Mouse (Mus musculus) forebrain, embryonic 13.5 days (tissue): ENCODE measurements around the gene Gzmc. TPM values are rescaled to one million over a fixed set of nuclear protein-coding genes. Genes with fewer than 3 reads are reported as not detected.
"Not testable (repeated sequence)": the region's sequence is repeated elsewhere in the genome, so short reads cannot be mapped to it uniquely, and the experiment has no call there.

Experiments
- ATAC-seq: fragments of 200-750 bp; cut with Nextera tagmentation; 2 replicates; pipeline ENCODE4 v1.8.0; 2017
- H3K27ac ChIP-seq: fragments of 300-500 bp; sonication (generic); 2 replicates; pipeline ENCODE4 v1.5.1; 2015; ENCODE audit warnings: inconsistent platforms, mild to moderate bottlenecking, moderate library complexity
- H3K27me3 ChIP-seq: fragments of 300-500 bp; sonication (generic); 2 replicates; pipeline ENCODE4 v1.6.1; 2015; ENCODE audit warnings: mild to moderate bottlenecking, inconsistent platforms
- H3K36me3 ChIP-seq: fragments of 300-500 bp; sonication (generic); 2 replicates; pipeline ENCODE4 v1.6.1; 2015; ENCODE audit warnings: mild to moderate bottlenecking, inconsistent platforms; ENCODE audit not compliant: poor library complexity, severe bottlenecking
- H3K4me1 ChIP-seq: fragments of 300-500 bp; sonication (generic); 2 replicates; pipeline ENCODE4 v1.6.1; 2015; ENCODE audit warnings: inconsistent platforms
- H3K4me2 ChIP-seq: fragments of 300-500 bp; sonication (generic); 2 replicates; pipeline ENCODE4 v1.6.1; 2015; ENCODE audit warnings: inconsistent platforms, mild to moderate bottlenecking, moderate library complexity
- H3K4me3 ChIP-seq: fragments of 300-500 bp; sonication (generic); 2 replicates; pipeline ENCODE4 v1.5.1; 2015; ENCODE audit warnings: mild to moderate bottlenecking, inconsistent platforms
- H3K9ac ChIP-seq: fragments of 300-500 bp; sonication (generic); 2 replicates; pipeline ENCODE4 v1.6.1; 2015; ENCODE audit warnings: mild to moderate bottlenecking, inconsistent platforms
- H3K9me3 ChIP-seq: fragments of 300-500 bp; sonication (generic); replicated peaks from 2 replicates; pipeline ENCODE4 v1.6.1; 2016; ENCODE audit warnings: inconsistent platforms
- WGBS: fragments of 180-500 bp; shearing (Covaris S2); methylation state at CpG from one replicate; pipeline ENCODE4 v1.1.7; 2015; 5-methylcytosine and 5-hydroxymethylcytosine counted together
- polyA plus RNA-seq: library from polyadenylated mRNA; unstranded; fragments of >200 nt; fragmentation: Nextera tagmentation; extraction: Ambion mirVana; gene quantifications from 2 replicates; pipeline ENCODE4 v1.2.1, GENCODE M21; 2015

The Gzmc gene
- not detected in 2 replicates for polyA plus RNA-seq

DNA sequence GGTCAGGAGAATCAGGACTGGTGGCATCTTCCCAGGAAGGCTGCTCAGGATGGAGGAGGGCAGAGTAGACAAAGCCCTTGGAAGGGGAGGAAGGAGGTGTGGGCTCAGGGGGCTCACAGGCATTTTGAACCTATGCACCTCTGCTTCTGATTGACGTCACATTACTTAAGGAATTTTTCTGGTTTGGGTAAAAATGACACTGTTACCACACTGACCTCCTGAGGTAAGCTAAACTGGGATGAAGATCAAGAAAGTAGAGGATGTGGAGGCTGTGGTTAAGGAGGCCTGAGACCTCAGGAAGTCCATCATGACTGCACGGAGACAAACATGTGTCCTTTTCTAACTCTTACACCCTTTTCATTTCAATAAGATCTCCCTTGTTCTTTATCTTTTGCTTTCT is at the start of gene Gzmc:
Gene Gzmc (minus strand): TSS at position 101 of the 400 bp plus-strand sequence.
- no peak for ATAC-seq
- no peak within 1 kb of the TSS for H3K27ac ChIP-seq
- no peak within 1 kb of the TSS for H3K9ac ChIP-seq
- no peaks in the 10 kb centered on the region for H3K4me1 ChIP-seq
- no peaks in the 10 kb centered on the region for H3K27me3 ChIP-seq
- 87% methylated on average over 2 of the region's 2 CpGs for WGBS
- no peaks in the 10 kb centered on the region for H3K9me3 ChIP-seq
- H3K36me3 ChIP-seq: no peaks in the 10 kb centered on the region
- no peak within 1 kb of the TSS for H3K4me2 ChIP-seq
- no peak within 1 kb of the TSS for H3K4me3 ChIP-seq

DNA sequence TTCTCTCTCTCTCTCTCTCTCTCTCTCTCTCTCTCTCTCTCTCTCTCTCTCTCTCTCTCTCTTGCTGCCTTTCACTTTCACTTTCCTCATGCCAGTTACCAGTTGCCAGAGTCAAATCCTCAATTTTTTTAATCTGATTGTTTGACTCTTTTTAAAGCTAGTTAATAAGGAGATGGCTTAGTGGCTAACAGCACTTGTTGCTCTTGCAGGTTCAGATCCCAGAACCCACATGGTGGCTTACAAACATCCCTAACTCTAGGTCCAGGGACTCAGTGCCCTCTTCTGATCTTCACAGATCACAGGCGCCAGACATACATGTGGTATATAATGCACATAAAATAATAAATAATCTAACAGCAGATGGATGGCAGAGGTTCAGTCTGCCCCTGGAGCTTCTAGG is 49.4 kb upstream of the Gzmc start:
- H3K36me3 ChIP-seq: no peaks in the 10 kb centered on the region
- H3K27ac ChIP-seq: no peak overlapping the region
- H3K9me3 ChIP-seq: no peaks in the 10 kb centered on the region
- no peak overlapping the region for H3K9ac ChIP-seq
- no peaks in the 10 kb centered on the region for H3K4me1 ChIP-seq
- H3K27me3 ChIP-seq: no peaks in the 10 kb centered on the region
- WGBS: 81% methylated on average over 1 of the region's 1 CpGs
- ATAC-seq: no peak
- no peak overlapping the region for H3K4me3 ChIP-seq
- no peak overlapping the region for H3K4me2 ChIP-seq

DNA sequence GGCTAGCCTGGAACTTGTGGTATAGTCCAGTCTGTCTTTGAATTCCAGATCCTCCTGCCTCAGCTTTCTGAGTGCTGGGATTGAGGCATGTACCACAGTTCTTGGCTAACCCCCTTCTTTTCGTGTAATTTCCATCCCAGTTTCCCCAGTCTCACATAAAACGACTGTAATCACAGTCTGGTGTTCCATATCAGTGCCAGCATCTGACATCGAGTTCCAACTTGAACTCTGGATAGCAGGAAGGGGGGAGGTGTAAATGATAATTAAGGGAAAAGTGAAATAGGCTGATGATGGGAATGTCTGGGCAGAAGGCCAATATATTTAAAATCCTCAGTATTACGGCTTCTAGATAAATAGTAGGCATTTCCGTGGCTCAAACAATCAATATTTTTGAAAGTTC is 46.6 kb upstream of the Gzmc start:
- H3K9ac ChIP-seq: no peak overlapping the region
- no peaks in the 10 kb centered on the region for H3K36me3 ChIP-seq
- H3K9me3 ChIP-seq: no peaks in the 10 kb centered on the region
- H3K27ac ChIP-seq: no peak overlapping the region
- H3K27me3 ChIP-seq: no peaks in the 10 kb centered on the region
- no peaks in the 10 kb centered on the region for H3K4me1 ChIP-seq
- 61% methylated on average over 5 of the region's 5 CpGs for WGBS
- ATAC-seq: no peak; the same call in 1 of the 2 replicates
- no peak overlapping the region for H3K4me2 ChIP-seq
- no peak overlapping the region for H3K4me3 ChIP-seq

DNA sequence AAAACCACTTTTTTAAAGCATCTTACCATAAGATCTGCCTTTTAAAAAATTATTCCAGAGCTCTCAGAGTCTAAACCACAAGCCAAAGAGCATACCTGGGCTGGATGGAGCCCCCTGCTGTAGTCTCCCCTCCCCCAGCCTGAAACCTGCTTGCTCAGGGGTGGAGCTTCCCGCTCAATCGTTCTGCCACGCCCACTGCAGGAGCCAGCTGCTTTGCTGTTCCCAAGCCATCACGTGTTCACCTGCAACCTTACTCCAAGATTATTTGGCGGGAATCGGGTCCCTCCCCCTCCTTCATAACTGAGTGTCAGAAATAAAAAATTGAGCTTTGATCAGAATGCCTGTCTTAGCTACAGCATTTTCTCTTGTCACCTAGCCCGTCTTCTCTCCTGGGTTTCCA is 44.2 kb upstream of the Gzmc start:
- H3K27me3 ChIP-seq, ATAC-seq, H3K4me2 ChIP-seq, H3K4me1 ChIP-seq, H3K9ac ChIP-seq, H3K9me3 ChIP-seq, H3K4me3 ChIP-seq, H3K27ac ChIP-seq, H3K36me3 ChIP-seq: not testable (repeated sequence)
- whole genome bisulfite sequencing: 41% methylated on average over 7 of the region's 7 CpGs

- H3K4me2 ChIP-seq, H3K9ac ChIP-seq, H3K4me3 ChIP-seq, H3K27ac ChIP-seq, H3K4me1 ChIP-seq, ATAC-seq, H3K27me3 ChIP-seq, H3K9me3 ChIP-seq, H3K36me3 ChIP-seq: not testable (repeated sequence)
- WGBS: 76% methylated on average over 7 of the region's 7 CpGs
Measured at GRCm38 (mm10) chr14:56276096-56276495, 41.6 kb upstream of the Gzmc start.

GRCm38 (mm10) chr14:56266109-56266508 is 31.7 kb upstream of the Gzmc start:
- no peak overlapping the region for H3K4me2 ChIP-seq
- 96% methylated on average over 1 of the region's 1 CpGs for WGBS
- no peaks in the 10 kb centered on the region for H3K27me3 ChIP-seq
- H3K36me3 ChIP-seq: no peaks in the 10 kb centered on the region
- H3K4me3 ChIP-seq: no peak overlapping the region
- no peak overlapping the region for H3K27ac ChIP-seq
- ATAC-seq: no peak
- no peaks in the 10 kb centered on the region for H3K4me1 ChIP-seq
- no peak overlapping the region for H3K9ac ChIP-seq
- no peaks in the 10 kb centered on the region for H3K9me3 ChIP-seq

DNA sequence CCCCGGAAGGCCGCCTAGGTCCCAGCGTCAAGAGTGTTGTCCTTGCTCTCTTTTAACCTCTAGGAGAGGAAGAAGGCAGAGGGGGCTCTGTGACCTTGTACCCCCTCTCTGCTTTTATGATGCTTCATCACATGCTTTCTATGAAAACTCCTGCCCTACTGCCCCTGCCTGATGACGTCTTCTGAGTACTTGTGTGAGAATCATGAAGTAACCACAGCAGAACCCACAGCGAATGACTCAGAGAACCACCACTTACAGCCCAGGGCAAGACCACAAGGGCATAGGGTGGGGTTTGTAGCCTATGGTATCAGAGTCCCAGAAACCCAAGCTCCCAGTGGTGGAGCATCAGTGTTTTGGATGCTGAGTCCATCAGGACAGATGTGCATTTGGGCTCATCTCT is 27.7 kb upstream of the Gzmc start, which contains the start of gene Gzmb:
Gene Gzmb (minus strand): TSS at position 108 of the 400 bp plus-strand sequence.
- H3K4me2 ChIP-seq: no peak within 1 kb of the TSS
- H3K9me3 ChIP-seq: no peaks in the 10 kb centered on the region
- H3K36me3 ChIP-seq: no peaks in the 10 kb centered on the region
- H3K9ac ChIP-seq: no peak within 1 kb of the TSS
- no peak for ATAC-seq
- 92% methylated on average over 5 of the region's 5 CpGs for WGBS
- no peaks in the 10 kb centered on the region for H3K27me3 ChIP-seq
- H3K4me1 ChIP-seq: no peaks in the 10 kb centered on the region
- H3K27ac ChIP-seq: no peak within 1 kb of the TSS
- no peak within 1 kb of the TSS for H3K4me3 ChIP-seq

GRCm38 (mm10) chr14:56240409-56240808 is 6.0 kb upstream of the Gzmc start:
- ATAC-seq: no peak
- Histone ChIP-seq H3K27me3 (no peaks in the 10 kb centered on the region), H3K9ac (no peak overlapping the region), H3K4me1 (no peaks in the 10 kb centered on the region), H3K4me2 (no peak overlapping the region), H3K9me3 (no peaks in the 10 kb centered on the region), H3K27ac (no peak overlapping the region), H3K4me3 (no peak overlapping the region), H3K36me3 (no peaks in the 10 kb centered on the region)

- no peaks in the 10 kb centered on the region for H3K36me3 ChIP-seq
- ATAC-seq: no peak
- H3K27ac ChIP-seq: no peak within 1 kb of the TSS
- H3K4me1 ChIP-seq: no peaks in the 10 kb centered on the region
- no peak within 1 kb of the TSS for H3K9ac ChIP-seq
- no peak within 1 kb of the TSS for H3K4me3 ChIP-seq
- no peaks in the 10 kb centered on the region for H3K27me3 ChIP-seq
- no peak within 1 kb of the TSS for H3K4me2 ChIP-seq
- 91% methylated on average over 4 of the region's 4 CpGs for WGBS
- no peaks in the 10 kb centered on the region for H3K9me3 ChIP-seq
Measured at GRCm38 (mm10) chr14:56211317-56211716, 23.1 kb downstream of the Gzmc start, which contains the start of gene Gzmf. Gene Gzmf (minus strand): TSS chr14:56211417.

DNA sequence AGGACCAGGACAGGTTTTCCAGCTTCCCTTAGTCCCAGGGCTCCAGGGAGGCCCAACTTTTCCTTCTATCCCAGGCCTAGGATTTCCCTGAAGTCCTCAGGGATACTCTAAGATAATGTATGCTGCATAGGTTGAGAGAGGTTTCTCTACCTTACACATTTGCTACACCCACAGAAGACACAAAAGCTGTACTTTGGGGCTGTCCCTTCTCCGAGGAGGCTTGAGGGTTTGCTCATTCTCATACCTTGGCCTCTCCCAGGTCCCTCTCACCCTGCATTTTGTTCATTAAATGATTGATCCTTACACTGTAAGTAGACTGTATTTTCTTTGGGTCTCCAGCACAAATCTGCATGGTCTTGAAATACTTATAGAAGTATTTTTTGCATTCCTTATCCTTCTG is 28.8 kb downstream of the Gzmc start:
- Histone ChIP-seq H3K4me1 (no peaks in the 10 kb centered on the region), H3K27ac (no peak overlapping the region), H3K9me3 (no peaks in the 10 kb centered on the region), H3K27me3 (no peaks in the 10 kb centered on the region), H3K36me3 (no peaks in the 10 kb centered on the region), H3K4me3 (no peak overlapping the region), H3K4me2 (no peak overlapping the region), H3K9ac (no peak overlapping the region)
- ATAC-seq: no peak
- WGBS: 75% methylated on average over 1 of the region's 1 CpGs

GRCm38 (mm10) chr14:56205021-56205420 is 29.4 kb downstream of the Gzmc start:
- H3K27me3 ChIP-seq, ATAC-seq, H3K4me3 ChIP-seq, H3K36me3 ChIP-seq, H3K9ac ChIP-seq, H3K4me1 ChIP-seq, H3K4me2 ChIP-seq, H3K9me3 ChIP-seq, H3K27ac ChIP-seq: not testable (repeated sequence)
- 36% methylated on average over 5 of the region's 5 CpGs for WGBS

DNA sequence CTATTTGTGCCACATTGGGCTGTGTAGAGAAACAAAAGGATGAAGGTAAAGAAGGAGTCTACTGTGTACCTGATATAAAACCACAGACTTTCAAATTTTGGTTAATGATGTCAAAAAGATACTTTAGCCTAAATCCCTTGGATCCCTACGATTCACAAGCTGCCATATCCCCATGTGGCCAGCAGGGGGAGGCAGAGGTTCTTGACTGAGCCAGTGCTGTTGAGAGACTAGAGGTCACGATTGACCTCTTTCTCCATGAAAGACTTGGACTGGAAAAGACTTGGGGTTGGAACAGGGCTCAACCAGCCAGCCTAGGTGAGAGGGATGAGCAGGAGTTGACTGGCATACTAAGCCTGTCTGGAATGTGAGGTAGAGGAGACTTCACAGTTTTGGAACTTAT is 30.5 kb downstream of the Gzmc start:
- 7% methylated on average over 2 of the region's 2 CpGs for WGBS
- ATAC-seq: no peak
- no peaks in the 10 kb centered on the region for H3K36me3 ChIP-seq
- H3K4me3 ChIP-seq: no peak overlapping the region
- no peaks in the 10 kb centered on the region for H3K9me3 ChIP-seq
- H3K9ac ChIP-seq: no peak overlapping the region
- no peaks in the 10 kb centered on the region for H3K4me1 ChIP-seq
- no peak overlapping the region for H3K4me2 ChIP-seq
- no peak overlapping the region for H3K27ac ChIP-seq
- H3K27me3 ChIP-seq: no peaks in the 10 kb centered on the region

GRCm38 (mm10) chr14:56186946-56187345 is 47.5 kb downstream of the Gzmc start:
- Histone ChIP-seq H3K4me3 (no peak overlapping the region), H3K27me3 (no peaks in the 10 kb centered on the region), H3K4me1 (no peaks in the 10 kb centered on the region), H3K9me3 (no peaks in the 10 kb centered on the region), H3K36me3 (no peaks in the 10 kb centered on the region), H3K27ac (no peak overlapping the region), H3K4me2 (no peak overlapping the region), H3K9ac (no peak overlapping the region)
- WGBS: 42% methylated on average over 6 of the region's 6 CpGs
- no peak for ATAC-seq
